In genomic region chr1:177494913-177495542, GRCm38 (mm10) we compare ENCODE assay signal across 11 mouse cellular contexts. TPM values are rescaled to one million over a fixed set of nuclear protein-coding genes. Genes with fewer than 3 reads are reported as not detected.
DNase-seq lines count a peak whose midpoint lies in the region; ATAC-seq and TF ChIP-seq lines count a peak whose summit lies in the region.
"Had no signal": no experiment of that assay in that cellular context is flagged by ENCODE, and none has a peak within 500 bp of the region (broad histone marks: within the 10 kb centered on the region; RNA-seq: fewer than 3 reads in every experiment).

No protein-coding gene starts in this region.

- TF ChIP-seq CTCF in lung, postnatal 0 days (IDR thresholded peaks at IDR 0.05) = no peak
- TF ChIP-seq CTCF in lung, adult 2 months (IDR thresholded peaks at IDR 0.05; ENCODE audit: insufficient read depth, low read length) = no peak

- no peak overlapping the region for H3K9ac ChIP-seq in lung, postnatal 0 days (replicated peaks; ENCODE audit: low read depth)
- H3K9ac ChIP-seq in liver, embryonic 11.5 days (ENCODE audit: low read depth, low read length) = no peak overlapping the region
- no peak overlapping the region for H3K9ac ChIP-seq in neural tube, embryonic 14.5 days (replicated peaks; ENCODE audit: low read depth, low read length)

- peak overlapping the region; percentile 33 for H3K4me2 ChIP-seq in lung, postnatal 0 days (replicated peaks; ENCODE audit: low read depth, low read length)
- H3K4me2 ChIP-seq in liver, embryonic 11.5 days = 0 out of 2 replicates have a peak overlapping the region, but pooled peaks have one; percentile 41
- peak overlapping the region; percentile 21; the same call in 1 of the 2 replicates for H3K4me2 ChIP-seq in neural tube, embryonic 14.5 days (ENCODE audit: low read depth, low read length)
- H3K4me2 ChIP-seq: heart, embryonic 11.5 days had no signal

- H3K9me3 ChIP-seq in lung, postnatal 0 days (ENCODE audit: low read length) = no peaks in the 10 kb centered on the region
- H3K9me3 ChIP-seq in liver, embryonic 11.5 days (ENCODE audit: control insufficient read depth, low read length) = no peaks in the 10 kb centered on the region
- no peaks in the 10 kb centered on the region for H3K9me3 ChIP-seq in neural tube, embryonic 14.5 days (ENCODE audit: control insufficient read depth, low read length)

- no peaks in the 10 kb centered on the region for H3K4me1 ChIP-seq in lung, postnatal 0 days (ENCODE audit: insufficient read depth, low read depth, low read length)
- no peaks in the 10 kb centered on the region for H3K4me1 ChIP-seq in lung, adult 2 months (ENCODE audit: control insufficient read depth, insufficient read depth, low read length)
- 0 out of 2 replicates have a peak, but pooled peaks cover 2% of the 10 kb centered on the region for H3K4me1 ChIP-seq in liver, embryonic 11.5 days (replicated peaks; ENCODE audit: control insufficient read depth, insufficient read depth, low read length)
- H3K4me1 ChIP-seq in neural tube, embryonic 14.5 days (ENCODE audit: control insufficient read depth, insufficient read depth, low read length) = no peaks in the 10 kb centered on the region

- no peak for TF ChIP-seq EP300 in lung, postnatal 0 days (IDR thresholded peaks at IDR 0.05)

- no peak overlapping the region for H3K27ac ChIP-seq in lung, postnatal 0 days (ENCODE audit: low read length)
- H3K27ac ChIP-seq in liver, embryonic 11.5 days (ENCODE audit: low read depth, low read length) = no peak overlapping the region
- no peak overlapping the region for H3K27ac ChIP-seq in neural tube, embryonic 14.5 days (ENCODE audit: low read depth, low read length)

- H3K36me3 ChIP-seq in lung, postnatal 0 days (ENCODE audit: insufficient read depth, low read length) = no peaks in the 10 kb centered on the region
- no peaks in the 10 kb centered on the region for H3K36me3 ChIP-seq in liver, embryonic 11.5 days (ENCODE audit: control insufficient read depth, insufficient read depth, low read length)
- H3K36me3 ChIP-seq in neural tube, embryonic 14.5 days (ENCODE audit: control insufficient read depth, insufficient read depth, low read length) = no peaks in the 10 kb centered on the region

- no peaks in the 10 kb centered on the region for H3K27me3 ChIP-seq in lung, postnatal 0 days (replicated peaks; ENCODE audit: insufficient read depth, low read length)
- no peaks in the 10 kb centered on the region for H3K27me3 ChIP-seq in liver, embryonic 11.5 days (replicated peaks; ENCODE audit: control insufficient read depth, insufficient read depth, low read length)
- no peaks in the 10 kb centered on the region for H3K27me3 ChIP-seq in neural tube, embryonic 14.5 days (ENCODE audit: control insufficient read depth, insufficient read depth, low read length)

- no peak for ATAC-seq in lung, postnatal 0 days
- ATAC-seq in liver, embryonic 11.5 days (replicated peaks; ENCODE audit: low FRiP score) = no peak
- ATAC-seq in neural tube, embryonic 14.5 days (ENCODE audit: low read depth) = no peak; the same call in 1 of the 2 replicates
- ATAC-seq in cerebellum, adult (ENCODE audit: insufficient number of reproducible peaks, low FRiP score, low TSS enrichment) = no peak

- 34% methylated on average over 9 of the region's 9 CpGs for WGBS in lung, postnatal 0 days
- 41% methylated on average over 9 of the region's 9 CpGs for WGBS in lung, adult 2 months
- WGBS in liver, embryonic 11.5 days = 50% methylated on average over 9 of the region's 9 CpGs
- WGBS in neural tube, embryonic 14.5 days = 10% methylated on average over 9 of the region's 9 CpGs

- peak; percentile 33 for DNase-seq in heart, adult 11 months
- DNase-seq in heart, postnatal 4 days = no peak
- DNase-seq in lung, postnatal 0 days (ENCODE audit: low spot score) = peak; percentile 11
- no peak for DNase-seq in lung, adult 2 months
- no peak for DNase-seq in liver, embryonic 11.5 days (ENCODE audit: low spot score)
- DNase-seq in right cerebral cortex, postnatal 25 days = no peak
- DNase-seq: kidney, adult 9 months; thymus, adult 18-20 months had no signal

- TF ChIP-seq POLR2A in lung, adult 2 months (IDR thresholded peaks at IDR 0.05; ENCODE audit: borderline replicate concordance, extremely low read depth, low read depth, low read length) = no peak

- H3K4me3 ChIP-seq in lung, postnatal 0 days (ENCODE audit: low read depth, low read length) = no peak overlapping the region
- no peak overlapping the region for H3K4me3 ChIP-seq in lung, adult 2 months (replicated peaks; ENCODE audit: extremely low read depth, low read depth, low read length)
- H3K4me3 ChIP-seq in liver, embryonic 11.5 days (ENCODE audit: low read depth, low read length) = no peak overlapping the region
- H3K4me3 ChIP-seq in neural tube, embryonic 14.5 days (ENCODE audit: low read depth, low read length) = no peak overlapping the region

RNA-seq across cellular contexts. Expression of gene Zbtb18, which starts 52.9 kb away (rescaled TPM):
- 10 to 100 TPM; 44.2 to 49.7 TPM for total RNA-seq in heart, postnatal 4 days (2021)
- polyA plus RNA-seq in lung, postnatal 0 days (2015; fragmentation: Nextera tagmentation; extraction: Ambion mirVana) = 2.0 and 3.0 TPM in 2 replicates
- polyA plus RNA-seq in lung, adult 2 months (2012; rRNA removed) = 10.5 and 18.0 TPM in 2 replicates
- polyA plus RNA-seq in liver, embryonic 11.5 days (2014; fragmentation: Nextera tagmentation; extraction: Ambion mirVana) = 1.5 and 2.4 TPM in 2 replicates
- 3.0 and 6.7 TPM in 2 replicates for polyA plus RNA-seq in neural tube, embryonic 14.5 days (2014; fragmentation: Nextera tagmentation; extraction: Ambion mirVana)

Comparison
In these comparisons a context has a peak if more than half of its experiments do, and no peak if none do; other contexts are left out.
1. DNase-seq: peak in heart, adult 11 months (single experiment) and lung, postnatal 0 days (single experiment); none in heart, postnatal 4 days (single experiment), lung, adult 2 months (single experiment), liver, embryonic 11.5 days (single experiment) and right cerebral cortex, postnatal 25 days (single experiment).
2. Peak in every context shown above with its lines, with median percentiles within 50 percentile points of each other: H3K4me2 ChIP-seq.